Mouse (Mus musculus) MEL (cell line): ENCODE results near the gene Axin2. TPM values are rescaled to one million over a fixed set of nuclear protein-coding genes. Genes with fewer than 3 reads are reported as not detected.

Experiments
- DNase-seq: peaks from one replicate; pipeline ENCODE4 v3.0.0; 2011; ENCODE audit warnings: low read depth, low spot score
- H3K27ac ChIP-seq: 2 replicates; pipeline ENCODE4 v1.5.1; 2012; ENCODE audit warnings: low read depth, mild to moderate bottlenecking, control low read depth, low read length, moderate library complexity; ENCODE audit not compliant: control insufficient read depth
- H3K27me3 ChIP-seq, 2 experiments: fragments of 150-350 bp in 1 of 2; sonication (generic) in 1 of 2; 2 replicates each; pipeline ENCODE4 v1.6.1; 2012; ENCODE audit warnings: low read length in 2 of 2, mild to moderate bottlenecking in 2 of 2, improper control_type of control experiment in 1 of 2, moderate library complexity in 1 of 2; ENCODE audit not compliant: insufficient read depth in 2 of 2, control insufficient read depth in 1 of 2
- H3K36me3 ChIP-seq, 2 experiments: 2 replicates each; pipeline ENCODE4 v1.6.1; 2012 to 2014; ENCODE audit warnings: low read length in 2 of 2, improper control_type of control experiment in 1 of 2, inconsistent platforms in 1 of 2, mild to moderate bottlenecking in 1 of 2; ENCODE audit not compliant: insufficient read depth in 2 of 2, control insufficient read depth in 1 of 2
- H3K4me1 ChIP-seq, 2 experiments: fragments of 150-350 bp in 1 of 2; sonication (generic) in 1 of 2; 2 replicates each; pipeline ENCODE4 v1.6.1; 2012; ENCODE audit warnings: low read length in 2 of 2, improper control_type of control experiment in 1 of 2, mild to moderate bottlenecking in 1 of 2; ENCODE audit not compliant: insufficient read depth in 2 of 2, control insufficient read depth in 1 of 2
- H3K4me3 ChIP-seq, 2 experiments: fragments of 150-350 bp in 1 of 2; sonication (generic) in 1 of 2; 2 replicates each; pipeline ENCODE4 v1.5.1; 2012; ENCODE audit warnings: low read depth in 2 of 2, low read length in 2 of 2, mild to moderate bottlenecking in 2 of 2, moderate library complexity in 2 of 2, control low read depth in 1 of 2, improper control_type of control experiment in 1 of 2; ENCODE audit not compliant: control insufficient read depth in 1 of 2, insufficient read depth in 1 of 2
- H3K79me2 ChIP-seq: 2 replicates; pipeline ENCODE4 v1.6.1; 2012; ENCODE audit warnings: mild to moderate bottlenecking, low read length, moderate library complexity; ENCODE audit not compliant: control insufficient read depth, poor library complexity, insufficient read depth
- H3K9ac ChIP-seq: 2 replicates; pipeline ENCODE4 v1.6.1; 2012; ENCODE audit warnings: low read depth, mild to moderate bottlenecking, control low read depth, low read length, moderate library complexity; ENCODE audit not compliant: control insufficient read depth, poor library complexity, severe bottlenecking
- H3K9me3 ChIP-seq: fragments of 150-350 bp; sonication (generic); replicated peaks from 2 replicates; pipeline ENCODE4 v1.6.1; 2012; ENCODE audit warnings: mild to moderate bottlenecking, low read length, improper control_type of control experiment, moderate library complexity; ENCODE audit not compliant: insufficient read depth
- BHLHE40 ChIP-seq: IDR thresholded peaks from 2 replicates; pipeline ENCODE4 v1.6.1; 2012; ENCODE audit warnings: low read depth, mild to moderate bottlenecking, inconsistent platforms, low read length, improper control_type of control experiment, borderline replicate concordance
- CHD1 ChIP-seq: IDR thresholded peaks from 2 replicates; pipeline ENCODE4 v1.6.1; 2012; ENCODE audit warnings: low read depth, mild to moderate bottlenecking, inconsistent platforms, low read length, improper control_type of control experiment
- CHD2 ChIP-seq: IDR thresholded peaks from 2 replicates; pipeline ENCODE4 v1.6.1; 2011; ENCODE audit warnings: low read length, improper control_type of control experiment
- GATA1 ChIP-seq: IDR thresholded peaks from 2 replicates; pipeline ENCODE4 v1.6.1; 2011; ENCODE audit warnings: low read depth, low read length, improper control_type of control experiment
- HCFC1 ChIP-seq: IDR thresholded peaks from 2 replicates; pipeline ENCODE4 v1.6.1; 2012; ENCODE audit warnings: low read depth, mild to moderate bottlenecking, inconsistent platforms, low read length, improper control_type of control experiment, moderate library complexity
- KAT2A ChIP-seq: conservative IDR thresholded peaks from 2 replicates; pipeline ENCODE4 v1.6.1; 2012; ENCODE audit warnings: low read depth, low read length, improper control_type of control experiment, inconsistent platforms
- NRF1 ChIP-seq: IDR thresholded peaks from 2 replicates; pipeline ENCODE4 v1.6.1; 2014; ENCODE audit warnings: low read depth, mild to moderate bottlenecking, inconsistent platforms, low read length, improper control_type of control experiment, moderate library complexity; ENCODE audit not compliant: poor library complexity, insufficient read depth, severe bottlenecking
- POLR2AphosphoS2 ChIP-seq: IDR thresholded peaks from 2 replicates; pipeline ENCODE4 v1.6.1; 2011; ENCODE audit warnings: low read length, improper control_type of control experiment
- POLR2AphosphoS5 ChIP-seq: IDR thresholded peaks from 2 replicates; pipeline ENCODE4 v1.6.1; 2012; ENCODE audit warnings: low read depth, borderline replicate concordance, mild to moderate bottlenecking, inconsistent platforms, low read length, moderate library complexity, mixed read lengths
- SIN3A ChIP-seq: IDR thresholded peaks from 2 replicates; pipeline ENCODE4 v1.6.1; 2012; ENCODE audit warnings: low read length, improper control_type of control experiment, inconsistent platforms
- TCF12 ChIP-seq: IDR thresholded peaks from 2 replicates; pipeline ENCODE4 v1.6.1; 2014; ENCODE audit warnings: low read depth, mild to moderate bottlenecking, inconsistent platforms, low read length, improper control_type of control experiment, moderate library complexity
- USF2 ChIP-seq, 2 experiments: IDR thresholded peaks; 2 replicates each; pipeline ENCODE4 v1.6.1; 2011 to 2012; ENCODE audit warnings: improper control_type of control experiment in 2 of 2, low read length in 2 of 2, borderline replicate concordance in 1 of 2, inconsistent platforms in 1 of 2, low read depth in 1 of 2, mild to moderate bottlenecking in 1 of 2; ENCODE audit not compliant: insufficient read depth in 1 of 2
- ZKSCAN1 ChIP-seq: IDR thresholded peaks from 2 replicates; pipeline ENCODE4 v1.6.1; 2012; ENCODE audit warnings: low read depth, mild to moderate bottlenecking, inconsistent platforms, low read length, improper control_type of control experiment, moderate library complexity
- ZNF384 ChIP-seq: IDR thresholded peaks from 2 replicates; pipeline ENCODE4 v1.6.1; 2012; ENCODE audit warnings: low read depth, mild to moderate bottlenecking, inconsistent platforms, low read length, improper control_type of control experiment
- polyA plus RNA-seq, 2 experiments: library from polyadenylated mRNA; stranded (reverse) in 1 of 2; unstranded in 1 of 2; fragments of >175 nt in 1 of 2; fragments of >200 nt in 1 of 2; gene quantifications; 2 replicates each; pipeline versions ENCODE4 v1.2.1 to v1.2.4; 2012; ENCODE audit warnings: low replicate concordance in 2 of 2, low read depth in 1 of 2; ENCODE audit not compliant: insufficient read length in 2 of 2, insufficient read depth in 1 of 2, missing spikeins in 1 of 2
- total RNA-seq: library from RNA; depleted of rRNA; stranded (reverse); fragments of 300-350 nt; gene quantifications from 2 replicates; pipeline ENCODE4 v1.2.3, GENCODE M21; 2012

Gene Axin2
- total and polyA plus RNA-seq, 3 experiments = not detected

GRCm38 (mm10) chr11:108901670-108902069 is 18.5 kb upstream of the Axin2 start:
- no peaks in the 10 kb centered on the region for H3K36me3 ChIP-seq
- no peaks in the 10 kb centered on the region for H3K4me1 ChIP-seq
- no peak overlapping the region for H3K27ac ChIP-seq
- no peak overlapping the region for H3K4me3 ChIP-seq
- no peaks in the 10 kb centered on the region for H3K9me3 ChIP-seq
- no peaks in the 10 kb centered on the region for H3K79me2 ChIP-seq
- no peak for DNase-seq
- no peak overlapping the region for H3K9ac ChIP-seq
- no peaks in the 10 kb centered on the region for H3K27me3 ChIP-seq
- TF ChIP-seq CHD1 = no peak
- no peak for TF ChIP-seq CHD2
- TF ChIP-seq ZKSCAN1 = no peak
- TF ChIP-seq POLR2AphosphoS5 = no peak
- TF ChIP-seq HCFC1 = no peak
- TF ChIP-seq ZNF384 = no peak
- TF ChIP-seq USF2 (IDR thresholded peaks at IDR 0.05; ENCODE audit: borderline replicate concordance in 1 of 2, insufficient read depth in 1 of 2, low read depth in 1 of 2, low read length in 2 of 2) = no peak
- no peak for TF ChIP-seq SIN3A
- no peak for TF ChIP-seq BHLHE40
- no peak for TF ChIP-seq KAT2A

GRCm38 (mm10) chr11:108902303-108902702 is 17.8 kb upstream of the Axin2 start:
- Histone ChIP-seq H3K27me3 (no peaks in the 10 kb centered on the region), H3K4me3 (no peak overlapping the region), H3K36me3 (no peaks in the 10 kb centered on the region), H3K9ac (no peak overlapping the region), H3K79me2 (no peaks in the 10 kb centered on the region)
- no peak for DNase-seq
- TF ChIP-seq POLR2AphosphoS2 (no peak), GATA1 (no peak), CHD1 (no peak), TCF12 (no peak), SIN3A (no peak), BHLHE40 (no peak), NRF1 (no peak), KAT2A (no peak)
- TF ChIP-seq, all 39 proteins: peak for 0
- Histone ChIP-seq H3K4me1 (no peaks in the 10 kb centered on the region), H3K27ac (no peak overlapping the region), H3K9me3 (no peaks in the 10 kb centered on the region)
